Mouse (Mus musculus): ENCODE results near the gene Stxbp2. TPM values are rescaled to one million over a fixed set of nuclear protein-coding genes. Genes with fewer than 3 reads are reported as not detected.
A peak's percentile ranks its signal among the peaks of the same experiment; 100 is the strongest.
"Not testable (repeated sequence)": the region's sequence is repeated elsewhere in the genome, so short reads cannot be mapped to it uniquely, and the experiment has no call there.

Gene Stxbp2
- total RNA-seq (2021): 10 to 100 TPM; 87.5 to 98.8 TPM
- long read RNA-seq, experiment 1, transcript Stxbp2-207 (19 exons, 2,908 nt): major isoform, 36 of 62 reads
- long read RNA-seq, experiment 1, transcript Stxbp2-201 (19 exons, 1,847 nt): minor isoform, 6 of 62 reads
- long read RNA-seq, experiment 1, partial matches to known transcripts: 3 of 62 reads
- long read RNA-seq, experiment 1, other reads (novel, unspliced or antisense): 17 of 62 reads
- long read RNA-seq, experiment 2, transcript Stxbp2-201 (19 exons, 1,847 nt): minor isoform, 8 of 135 reads
- long read RNA-seq, experiment 2, transcript Stxbp2-207 (19 exons, 2,908 nt): major isoform, 66 of 135 reads
- long read RNA-seq, experiment 2, partial matches to known transcripts: 28 of 135 reads
- long read RNA-seq, experiment 2, other reads (novel, unspliced or antisense): 32 of 135 reads

DNA sequence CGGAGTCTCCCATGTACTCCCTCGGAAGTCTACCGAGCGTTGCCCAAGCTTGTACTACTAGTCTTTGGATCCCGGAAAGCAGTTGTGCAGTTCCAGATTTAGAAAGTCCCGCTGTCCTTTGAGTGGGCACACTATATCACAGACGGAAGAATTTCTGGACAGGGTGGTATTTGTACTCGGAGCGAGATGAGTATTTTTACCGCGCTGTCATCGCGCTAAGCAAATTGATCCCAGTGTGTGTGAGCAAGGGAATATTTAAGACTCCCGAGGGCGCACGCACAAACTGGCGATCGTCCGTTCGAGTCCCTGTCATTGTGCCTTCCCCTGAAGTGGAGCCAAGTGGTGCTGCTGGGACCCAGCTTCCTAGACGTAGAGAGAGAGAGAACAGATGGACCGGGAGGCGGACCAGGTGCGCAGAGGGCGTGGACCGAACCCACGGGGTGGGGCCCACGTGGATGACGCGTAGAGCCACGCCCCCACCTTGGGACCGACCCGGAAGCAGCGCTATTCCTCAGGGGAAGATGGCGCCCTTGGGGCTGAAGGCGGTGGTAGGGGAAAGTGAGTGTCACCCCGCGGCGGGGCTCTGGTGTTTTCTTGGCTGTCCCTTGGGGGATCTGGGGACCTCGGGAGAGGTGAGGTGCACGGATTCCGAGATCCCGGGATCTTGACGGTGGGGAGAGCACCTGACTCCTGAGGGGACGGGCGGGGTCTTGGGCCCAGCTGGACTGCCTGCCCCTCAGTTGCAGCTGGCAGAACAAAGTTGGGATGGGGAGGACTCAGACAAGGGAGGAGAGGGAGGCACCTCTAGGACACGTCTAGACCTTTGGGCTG, at the start of gene Stxbp2:
TSS of gene Stxbp2 (plus strand) at position 309 of the 831 bp plus-strand sequence.
- peak; percentile 69 to 70 for DNase-seq (ENCODE audit: low spot score in 2 of 2)

DNA sequence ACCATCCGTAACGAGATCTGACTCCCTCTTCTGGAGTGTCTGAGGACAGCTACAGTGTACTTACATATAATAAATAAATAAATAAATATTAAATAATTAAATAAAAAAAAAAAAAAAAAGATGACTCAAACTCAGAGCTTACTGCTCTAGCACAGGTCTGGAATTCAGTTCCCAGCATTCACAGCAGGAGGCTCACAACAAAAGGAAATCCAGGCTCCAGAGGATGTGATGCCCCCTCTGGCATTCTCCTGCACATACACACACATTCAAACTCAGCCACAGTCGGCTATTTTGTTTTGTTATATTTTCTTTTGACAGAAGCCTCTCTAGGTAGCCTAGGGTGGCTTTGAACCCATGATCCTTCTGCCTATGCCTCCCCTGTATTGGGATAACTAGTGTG, 48.8 kb upstream of the Stxbp2 start:
- DNase-seq (ENCODE audit: low spot score in 2 of 2): not testable (repeated sequence)

DNA sequence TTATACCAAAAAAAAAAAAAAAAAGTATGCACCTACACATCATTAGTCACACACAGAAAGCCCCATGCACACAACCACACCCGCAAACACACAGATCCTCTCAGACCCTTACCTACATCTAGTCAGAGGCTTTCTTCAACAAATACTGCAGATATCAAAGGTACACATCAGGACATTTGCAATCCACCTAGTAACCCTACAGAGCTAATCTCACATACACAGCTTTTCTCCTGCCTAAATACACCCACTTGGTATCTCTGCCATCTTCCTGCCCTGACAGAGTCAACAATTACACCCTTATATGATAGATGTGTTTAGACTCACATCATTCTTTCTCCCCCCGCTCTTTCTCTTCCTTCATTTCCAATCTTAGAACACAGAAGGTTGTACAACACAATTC, 44.3 kb upstream of the Stxbp2 start:
- DNase-seq (ENCODE audit: low spot score in 2 of 2): no peak

DNA sequence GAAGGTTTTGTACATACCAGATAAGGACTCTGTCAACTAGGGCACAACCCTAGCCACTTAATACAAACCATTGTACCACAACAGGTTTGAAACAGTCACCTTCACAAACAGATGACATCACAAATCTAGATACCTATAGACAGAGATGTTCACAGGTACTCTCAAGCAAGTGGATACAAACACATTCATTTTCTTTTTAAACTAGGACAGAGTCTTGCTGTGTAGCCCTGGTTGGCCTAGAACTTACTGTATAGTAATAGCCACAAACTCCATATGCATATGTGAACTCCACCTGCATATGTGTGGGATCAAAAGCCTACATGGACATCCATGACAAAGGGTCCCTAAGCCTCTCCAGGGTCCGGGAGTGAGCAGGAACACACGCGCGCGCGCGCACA, 43.8 kb upstream of the Stxbp2 start, which contains the start of gene Camsap3:
TSS of gene Camsap3 (plus strand) at position 301 of the 398 bp plus-strand sequence.
- DNase-seq (ENCODE audit: low spot score in 2 of 2): no peak

DNA sequence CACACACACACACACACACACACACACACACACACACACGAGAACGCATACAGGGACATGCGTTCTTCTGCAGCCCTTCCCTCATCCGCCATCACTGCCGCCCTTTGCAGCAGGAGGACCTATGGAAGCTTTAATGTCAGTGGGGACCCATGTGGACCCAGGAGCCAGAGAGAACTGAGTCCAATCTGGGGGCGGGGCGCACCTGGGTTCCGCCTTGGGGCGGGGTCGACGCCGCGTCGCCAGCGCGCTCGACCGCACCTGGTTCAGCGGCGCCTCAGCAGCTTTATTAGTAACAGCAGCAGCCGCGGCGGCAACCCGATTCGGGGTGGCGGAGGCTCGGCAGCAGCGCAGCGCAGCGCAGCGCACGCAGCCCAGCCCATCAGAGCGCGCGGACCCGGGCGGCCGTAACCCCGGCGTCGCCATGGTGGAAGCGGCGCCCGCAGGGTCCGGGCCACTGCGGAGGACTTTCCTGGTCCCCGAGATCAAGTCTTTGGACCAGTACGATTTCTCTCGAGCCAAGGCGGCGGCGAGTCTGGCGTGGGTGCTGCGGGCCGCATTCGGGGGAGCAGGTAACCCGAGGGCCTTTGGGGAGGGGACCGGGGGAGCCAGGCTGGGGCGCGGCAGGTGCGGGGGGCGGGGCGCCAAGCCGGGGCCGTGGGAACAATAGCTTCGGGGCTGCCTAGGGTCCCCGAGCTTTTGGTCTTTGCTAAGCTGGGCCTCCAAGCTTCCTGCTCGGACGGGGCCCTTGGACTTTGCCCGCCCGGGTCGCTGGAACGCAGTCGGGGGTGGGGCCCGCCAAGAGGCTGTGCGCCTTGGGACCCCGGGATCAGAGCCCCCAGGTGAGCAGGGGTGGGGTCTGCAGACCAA, 43.1 kb upstream of the Stxbp2 start:
- DNase-seq (ENCODE audit: low spot score in 2 of 2): peak; percentile 43 to 49

DNA sequence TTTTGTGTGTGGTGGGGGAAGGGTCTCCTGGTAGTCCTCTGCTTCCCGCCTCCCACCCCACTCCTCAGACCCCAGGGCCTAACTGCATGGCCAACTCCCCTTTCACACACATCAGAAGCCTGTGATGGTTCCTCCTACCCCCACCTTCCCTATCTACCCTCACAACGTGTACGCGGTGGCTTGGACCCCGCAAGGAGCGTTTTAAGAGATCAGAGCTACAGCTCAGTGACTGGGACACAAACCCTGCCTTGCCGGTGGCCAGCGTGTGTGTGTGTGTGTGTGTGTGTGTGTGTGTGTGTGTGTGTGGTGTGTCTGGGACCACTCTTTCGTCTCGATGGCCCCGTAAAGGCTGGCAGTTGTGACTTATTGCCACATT, 42.5 kb upstream of the Stxbp2 start:
- DNase-seq (ENCODE audit: low spot score in 2 of 2): no peak

DNA sequence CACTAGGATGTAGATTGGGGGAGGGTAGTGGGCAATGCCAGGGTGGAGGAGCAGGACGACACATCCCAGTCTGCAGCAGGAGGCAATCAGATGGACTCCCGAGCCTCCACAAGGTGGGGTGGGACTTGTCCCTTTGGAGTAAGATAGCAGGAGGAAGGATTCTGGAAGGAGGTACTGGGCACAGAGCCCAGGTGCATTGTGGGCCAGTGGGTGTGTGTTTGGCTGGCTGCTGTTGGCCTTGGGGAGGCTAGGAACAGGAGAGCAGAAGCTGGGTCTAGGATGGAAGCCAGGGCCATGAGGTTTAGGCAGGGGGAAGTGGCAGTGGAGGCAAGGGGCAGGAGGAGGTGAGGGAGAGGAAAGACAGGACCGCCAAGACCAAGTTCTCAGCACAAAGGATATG, 37.3 kb upstream of the Stxbp2 start:
- no peak for DNase-seq (ENCODE audit: low spot score in 2 of 2)

DNA sequence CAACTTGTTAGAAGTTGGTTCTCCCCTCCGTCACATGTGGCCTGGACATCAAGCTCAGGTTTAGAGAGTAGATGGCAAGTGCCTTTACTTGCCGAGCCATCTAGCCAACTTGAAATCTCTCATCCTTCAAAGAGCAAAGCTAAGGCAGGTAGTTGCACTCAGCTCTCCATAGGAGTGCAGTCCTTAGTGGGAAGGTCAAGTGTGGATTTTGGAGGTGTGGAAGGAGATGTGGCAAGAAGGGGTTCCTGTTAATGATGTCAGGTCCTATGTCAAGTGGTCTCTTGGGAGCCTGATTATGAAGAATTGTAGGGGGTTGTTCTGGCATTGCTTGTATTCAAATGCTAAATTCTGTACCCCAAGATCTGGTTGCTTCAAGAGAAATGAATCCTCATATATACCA, 36.3 kb upstream of the Stxbp2 start:
- no peak for DNase-seq (ENCODE audit: low spot score in 2 of 2)

DNA sequence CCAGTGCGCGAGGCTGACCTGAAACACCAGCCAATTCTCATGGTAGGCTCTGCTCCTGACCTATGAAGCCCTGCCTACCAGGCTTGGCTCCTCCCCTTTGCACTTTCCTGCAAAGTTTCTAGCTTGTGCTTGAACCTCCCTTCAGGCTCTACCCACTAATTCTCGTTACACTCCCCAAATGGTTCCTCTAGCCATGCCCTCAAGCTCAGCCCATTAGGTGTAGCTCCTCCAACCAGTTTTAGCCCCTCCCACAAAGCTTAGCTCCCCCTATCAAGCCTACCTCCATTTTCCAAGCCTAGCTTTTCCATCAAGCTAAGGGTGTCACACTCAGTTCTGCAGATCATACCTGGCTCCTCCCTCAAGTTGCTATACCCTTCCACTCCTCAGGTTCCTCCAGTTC, 32.7 kb upstream of the Stxbp2 start:
- DNase-seq (ENCODE audit: low spot score in 2 of 2): no peak

DNA sequence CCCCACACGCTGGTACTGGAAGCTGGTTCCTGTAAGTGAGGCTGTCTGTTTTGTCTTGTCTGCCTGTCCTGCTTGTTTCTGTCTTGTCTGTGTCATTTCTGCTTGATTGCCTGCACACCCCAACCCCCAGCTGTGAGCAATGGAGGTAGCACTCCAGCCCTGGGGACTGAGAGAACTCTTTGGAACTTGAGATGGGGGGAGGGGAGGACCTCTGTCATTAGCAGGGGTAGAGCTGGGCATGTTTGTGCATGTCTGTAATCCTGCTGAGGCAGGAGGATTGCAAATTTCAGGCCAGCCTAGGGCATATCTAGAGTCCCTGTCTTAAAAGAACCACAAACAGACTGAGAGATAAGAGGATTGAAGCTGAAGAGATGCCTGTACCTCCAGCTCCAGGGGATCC, 31.5 kb upstream of the Stxbp2 start:
- DNase-seq (ENCODE audit: low spot score in 2 of 2): no peak

DNA sequence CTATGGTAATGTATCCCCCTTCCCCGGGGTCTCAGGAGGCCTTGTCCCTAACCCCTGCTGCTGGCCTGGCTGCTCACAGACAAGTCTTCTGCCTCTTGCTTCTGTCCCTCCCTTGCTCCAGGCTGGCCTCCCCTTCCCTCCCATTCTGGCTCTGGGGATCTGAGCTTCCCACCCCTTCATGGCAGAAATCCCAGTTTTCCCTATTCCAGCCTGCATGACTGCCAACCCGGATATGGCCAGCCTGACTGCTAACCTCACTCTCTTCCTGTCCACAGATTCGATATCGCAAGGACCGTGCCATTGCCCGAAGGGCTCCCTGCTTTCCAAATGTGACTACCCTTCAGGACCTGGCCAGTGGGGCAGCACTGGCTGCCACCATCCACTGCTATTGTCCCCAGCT, 30.4 kb upstream of the Stxbp2 start:
- no peak for DNase-seq (ENCODE audit: low spot score in 2 of 2)

DNA sequence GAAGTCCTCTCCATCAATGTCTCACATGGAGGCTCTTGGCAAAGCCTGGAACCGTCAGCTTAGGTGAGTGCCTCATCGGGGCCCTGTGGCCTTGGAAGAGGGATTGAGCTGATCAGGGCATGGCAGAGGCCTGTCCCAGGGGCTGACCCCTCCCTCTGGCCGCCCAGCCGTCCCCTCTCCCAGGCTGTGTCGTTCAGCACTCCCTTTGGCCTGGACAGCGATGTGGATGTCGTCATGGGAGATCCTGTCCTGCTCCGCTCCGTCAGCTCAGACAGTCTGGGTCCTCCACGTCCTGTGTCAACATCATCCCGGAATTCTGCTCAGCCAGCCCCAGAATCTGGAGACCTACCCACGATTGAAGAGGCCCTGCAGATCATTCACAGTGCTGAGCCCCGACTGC, 27.3 kb upstream of the Stxbp2 start:
- no peak for DNase-seq (ENCODE audit: low spot score in 2 of 2)

DNA sequence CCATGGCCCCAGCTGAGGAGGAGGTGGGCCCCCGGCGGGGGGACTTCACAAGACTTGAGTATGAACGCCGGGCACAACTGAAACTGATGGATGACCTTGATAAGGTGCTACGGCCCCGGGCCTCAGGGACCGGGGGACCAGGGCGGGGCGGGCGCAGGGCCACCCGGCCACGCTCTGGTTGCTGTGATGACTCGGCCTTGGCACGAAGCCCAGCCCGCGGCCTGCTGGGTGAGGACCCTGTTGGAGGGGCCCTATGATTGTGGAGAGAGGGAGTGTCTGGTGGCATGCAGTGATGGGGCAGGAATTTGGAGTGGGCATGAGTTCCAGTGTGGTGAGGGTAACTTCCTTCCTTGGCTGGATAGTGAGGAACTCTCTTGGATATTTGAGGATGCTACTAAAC, 24.2 kb upstream of the Stxbp2 start:
- no peak for DNase-seq (ENCODE audit: low spot score in 2 of 2)

DNA sequence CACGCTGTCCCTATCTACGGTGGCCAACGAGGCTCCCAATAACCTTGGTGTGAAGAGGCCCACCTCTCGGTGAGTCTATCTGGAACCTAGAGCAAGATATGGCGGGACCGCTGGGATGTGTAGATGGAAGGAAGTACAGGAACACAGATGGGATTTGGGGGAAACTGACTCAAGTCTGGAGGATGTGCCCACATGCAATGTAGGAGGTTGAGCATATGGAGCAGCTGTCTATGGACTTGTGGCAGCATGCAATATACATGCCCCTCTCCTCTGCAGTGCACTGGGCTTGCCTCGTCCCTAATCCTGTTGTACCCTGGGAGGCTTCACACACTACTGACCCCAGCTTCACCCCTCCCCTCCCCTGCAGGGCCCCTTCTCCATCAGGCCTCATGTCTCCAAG, 22.9 kb upstream of the Stxbp2 start:
- no peak for DNase-seq (ENCODE audit: low spot score in 2 of 2)

DNA sequence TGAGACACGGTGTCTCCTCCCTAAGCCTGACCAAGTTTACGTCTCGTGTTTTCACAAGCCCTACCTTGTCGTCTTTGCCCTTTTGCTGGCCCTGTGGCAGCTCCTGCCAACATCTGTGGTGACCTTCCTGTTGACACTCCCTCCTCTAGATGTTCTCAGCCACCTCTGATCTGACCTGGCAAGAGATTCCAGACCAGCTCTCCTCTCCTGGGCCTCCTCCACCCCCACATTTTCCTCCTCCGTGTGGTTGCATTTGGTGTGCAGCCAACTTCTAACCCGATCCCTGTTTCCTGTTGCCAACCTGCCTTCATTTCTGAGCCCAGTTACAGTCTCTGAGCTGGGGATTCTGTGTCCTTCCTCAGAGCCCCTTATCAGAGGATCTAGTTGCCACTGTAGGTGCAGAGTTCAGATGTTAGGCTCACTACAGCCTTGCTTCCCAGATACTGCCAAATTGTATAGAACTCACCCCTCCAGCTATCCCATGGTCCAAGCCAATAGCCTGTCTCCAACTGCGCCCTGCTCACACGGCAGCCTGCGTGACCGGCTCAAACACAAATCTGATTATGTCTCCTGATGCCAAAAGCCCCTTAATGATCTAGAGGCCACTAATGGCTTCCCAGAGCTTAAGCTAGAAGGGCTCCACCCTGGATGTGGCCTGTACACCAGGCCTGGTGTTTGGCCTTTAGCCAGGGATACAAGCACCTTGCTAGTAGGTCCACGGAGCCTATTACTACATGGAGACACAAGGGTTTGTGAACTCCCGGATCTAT, 21.5 kb upstream of the Stxbp2 start:
- no peak for DNase-seq (ENCODE audit: low spot score in 2 of 2)

DNA sequence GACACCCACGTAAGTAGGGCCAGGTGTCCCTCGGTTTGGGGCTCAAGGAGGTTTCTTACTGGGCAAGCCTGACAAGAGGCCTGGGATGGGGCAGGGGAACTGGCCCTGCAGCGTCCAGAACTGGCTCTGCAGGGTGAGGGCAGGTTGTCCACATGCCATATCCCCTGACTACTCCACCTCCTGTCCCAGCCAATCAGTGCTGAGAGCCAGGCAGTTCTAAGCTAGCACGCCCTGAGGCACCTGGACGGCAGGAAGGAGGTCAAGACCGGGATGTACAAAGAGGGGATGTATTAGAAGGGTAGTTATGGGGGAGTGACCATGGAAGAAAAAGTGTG, 21.0 kb upstream of the Stxbp2 start:
- DNase-seq (ENCODE audit: low spot score in 2 of 2): no peak

DNA sequence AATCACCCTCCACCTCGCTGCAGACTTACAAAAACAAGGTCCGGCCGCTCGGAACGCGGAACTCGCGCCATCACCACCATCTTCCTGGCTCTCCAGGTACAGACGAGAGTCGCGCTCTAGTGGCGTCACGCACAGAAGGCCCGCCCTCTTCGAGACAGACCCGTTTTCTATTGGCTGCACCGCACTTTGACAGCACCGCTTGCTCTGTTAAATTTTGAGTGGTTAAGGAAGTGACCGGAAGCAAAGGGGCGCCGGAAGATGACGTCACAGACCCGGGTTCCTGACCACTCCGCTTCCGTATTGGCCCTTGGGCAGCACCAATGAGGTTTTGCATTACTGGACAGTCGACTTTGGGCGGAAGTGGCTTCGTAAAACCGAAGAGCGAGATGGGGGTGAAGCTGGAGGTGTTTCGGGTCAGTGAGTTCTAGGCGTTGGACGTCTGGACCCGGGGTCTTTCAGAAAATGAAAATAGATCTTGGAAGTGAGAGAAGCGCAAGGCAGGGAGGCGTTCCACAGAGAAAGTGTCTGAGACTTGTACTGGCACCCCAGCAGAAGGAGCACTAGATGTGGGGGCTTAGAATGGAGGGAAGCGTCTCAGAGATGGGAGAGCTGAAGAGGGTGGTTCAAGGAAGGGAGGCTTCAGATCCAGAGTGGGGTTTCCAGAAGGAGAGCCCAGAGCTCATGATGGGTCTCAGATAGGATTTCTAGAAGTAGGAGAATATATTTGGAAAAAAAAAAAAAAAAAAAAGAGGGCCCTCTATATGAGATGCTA, 9.4 kb upstream of the Stxbp2 start, which contains the start of the genes Xab2 and Pet100:
TSS of gene Xab2 (minus strand) at position 118 of the 772 bp plus-strand sequence.
TSS of gene Pet100 (plus strand) at position 350 of the 772 bp plus-strand sequence.
- DNase-seq (ENCODE audit: low spot score in 2 of 2): peak; percentile 94 to 95

DNA sequence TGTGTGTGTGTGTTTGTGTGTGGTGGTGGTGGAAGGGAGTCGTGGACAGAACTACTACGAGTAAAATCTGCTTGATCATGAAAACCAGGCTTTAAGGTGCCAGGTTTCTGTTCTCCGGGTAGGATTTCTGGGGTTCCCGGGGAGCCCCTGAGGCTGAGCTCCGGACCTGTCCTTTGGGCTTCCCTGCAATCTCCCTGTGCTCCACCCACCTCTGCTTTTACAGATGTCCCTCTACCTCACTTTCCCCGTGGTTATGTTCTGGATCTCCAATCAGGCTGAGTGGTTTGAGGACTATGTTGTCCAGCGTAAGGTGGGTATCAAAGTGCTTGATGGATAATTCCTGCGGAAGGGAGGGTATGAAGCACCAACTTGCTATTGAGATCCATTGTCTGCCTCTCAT, 8.6 kb upstream of the Stxbp2 start:
- DNase-seq (ENCODE audit: low spot score in 2 of 2): no peak

DNA sequence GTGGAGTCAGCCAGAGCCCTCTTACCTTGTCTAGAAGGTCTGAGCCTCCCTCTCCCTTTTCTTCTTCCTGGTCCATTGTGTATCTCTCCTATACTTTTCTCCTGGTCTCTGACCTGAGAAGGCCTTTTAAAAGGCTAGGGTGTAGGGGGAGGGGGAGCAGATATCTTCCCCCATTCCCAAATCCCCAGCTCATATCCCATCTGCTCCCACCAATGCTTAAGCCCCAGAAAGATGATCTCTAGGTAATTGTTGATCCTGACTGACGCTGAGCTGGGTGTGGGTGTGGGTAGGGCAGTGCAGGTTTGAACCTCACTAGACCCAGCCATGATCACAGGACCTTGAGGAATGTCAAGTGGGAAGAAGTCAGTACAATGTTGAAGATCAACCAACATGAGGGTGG, 5.3 kb upstream of the Stxbp2 start, which contains the start of gene Pcp2:
TSS of gene Pcp2 (minus strand) at position 101 of the 400 bp plus-strand sequence.
- DNase-seq (ENCODE audit: low spot score in 2 of 2): no peak

DNA sequence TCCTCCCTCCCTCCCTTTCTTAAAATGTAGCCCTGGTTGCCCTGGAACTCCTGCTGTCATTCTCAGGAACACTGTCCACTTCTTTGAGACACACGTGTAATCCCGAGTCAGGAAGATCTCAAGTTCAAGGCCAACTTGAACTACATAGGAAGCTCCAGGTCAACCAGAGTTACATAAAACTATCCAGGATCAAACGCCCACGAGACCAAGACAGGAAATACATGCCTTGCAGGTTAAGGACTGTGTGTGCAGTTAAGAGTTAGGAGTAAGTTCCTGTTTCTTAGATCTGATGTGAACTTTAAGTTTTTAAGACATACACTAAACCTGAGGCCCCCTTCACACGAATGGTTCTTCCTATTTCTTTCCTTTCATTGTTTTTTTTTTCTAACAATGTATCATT, 3.8 kb upstream of the Stxbp2 start:
- DNase-seq (ENCODE audit: low spot score in 2 of 2): no peak
